Mouse (Mus musculus) intestine, postnatal 0 days (tissue): Measurements from ENCODE around the gene Oat. TPM values are rescaled to one million over a fixed set of nuclear protein-coding genes. Genes with fewer than 3 reads are reported as not detected.

Experiments
- ATAC-seq: fragments of 200-750 bp; cut with Nextera tagmentation; 2 replicates; pipeline ENCODE4 v1.8.0; 2017; ENCODE audit warnings: mild to moderate bottlenecking, moderate TSS enrichment, moderate library complexity
- H3K27ac ChIP-seq: fragments of 300-500 bp; sonication (generic); 2 replicates; pipeline ENCODE4 v1.5.1; 2014; ENCODE audit warnings: mild to moderate bottlenecking, low read depth, low read length, moderate library complexity
- H3K27me3 ChIP-seq: fragments of 300-500 bp; sonication (generic); replicated peaks from 2 replicates; pipeline ENCODE4 v1.6.1; 2014; ENCODE audit warnings: low read length, mixed read lengths; ENCODE audit not compliant: control insufficient read depth, insufficient read depth
- H3K36me3 ChIP-seq: fragments of 300-500 bp; sonication (generic); 2 replicates; pipeline ENCODE4 v1.6.1; 2014; ENCODE audit warnings: mild to moderate bottlenecking, moderate library complexity; ENCODE audit not compliant: control insufficient read depth, insufficient read depth
- H3K4me1 ChIP-seq: fragments of 300-500 bp; sonication (generic); replicated peaks from 2 replicates; pipeline ENCODE4 v1.6.1; 2014; ENCODE audit warnings: antibody characterized with exemption, low read length, mixed read lengths; ENCODE audit not compliant: control insufficient read depth, insufficient read depth
- H3K4me2 ChIP-seq: fragments of 300-500 bp; sonication (generic); replicated peaks from 2 replicates; pipeline ENCODE4 v1.6.1; 2014; ENCODE audit warnings: low read depth, mild to moderate bottlenecking, moderate library complexity
- H3K4me3 ChIP-seq: fragments of 300-500 bp; sonication (generic); 2 replicates; pipeline ENCODE4 v1.5.1; 2014; ENCODE audit warnings: low read depth, low read length
- H3K9ac ChIP-seq: fragments of 300-500 bp; sonication (generic); 2 replicates; pipeline ENCODE4 v1.6.1; 2014; ENCODE audit warnings: mild to moderate bottlenecking, low read depth, low read length
- H3K9me3 ChIP-seq: fragments of 300-500 bp; sonication (generic); 2 replicates; pipeline ENCODE4 v1.6.1; 2016; ENCODE audit warnings: mixed run types; ENCODE audit not compliant: control insufficient read depth
- CTCF ChIP-seq: sonication (generic); IDR thresholded peaks from 2 replicates; pipeline ENCODE4 v1.5.1; 2016; ENCODE audit warnings: low read depth, mild to moderate bottlenecking, control low read depth, antibody characterized with exemption, moderate library complexity
- WGBS: fragments of 180-500 bp; shearing (Covaris S2); extraction: QIAGEN DNeasy Blood & Tissue Kit; methylation state at CpG from one replicate; pipeline ENCODE4 v1.1.7; 2014; 5-methylcytosine and 5-hydroxymethylcytosine counted together
- polyA plus RNA-seq: library from polyadenylated mRNA; unstranded; fragments of >200 nt; fragmentation: Nextera tagmentation; extraction: Ambion mirVana; gene quantifications from 2 replicates; pipeline ENCODE4 v1.2.1, GENCODE M21; 2015

The Oat gene
- polyA plus RNA-seq, 1 experiment from 2014 or later = 1,789 TPM

DNA sequence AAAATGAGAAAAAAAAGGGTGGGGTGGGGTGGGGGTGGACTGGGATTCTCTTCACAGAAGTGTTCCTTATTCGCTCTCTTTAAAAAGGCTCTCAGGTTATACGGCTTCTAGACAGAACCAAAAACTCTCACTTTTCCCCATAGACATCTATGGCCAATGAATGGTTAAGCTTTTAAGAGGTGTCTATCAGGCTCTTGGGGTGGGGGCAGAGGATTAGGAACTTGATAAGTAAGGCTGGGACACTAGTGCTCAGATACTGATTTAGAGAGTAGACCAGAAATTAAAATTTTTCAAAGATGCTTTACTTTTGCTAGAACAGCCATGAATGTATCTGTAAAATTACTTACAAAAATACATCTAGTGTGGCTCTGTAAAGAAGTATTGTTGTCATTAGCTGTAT lies 18.1 kb upstream of the Oat start:
- no peak overlapping the region for H3K4me2 ChIP-seq
- H3K9me3 ChIP-seq = no peaks in the 10 kb centered on the region
- WGBS = 91% methylated on average over 2 of the region's 2 CpGs
- no peaks in the 10 kb centered on the region for H3K36me3 ChIP-seq
- H3K9ac ChIP-seq = no peak overlapping the region
- H3K27me3 ChIP-seq = peaks cover 12% of the 10 kb centered on the region
- no peak for ATAC-seq
- H3K4me3 ChIP-seq = no peak overlapping the region
- H3K27ac ChIP-seq = no peak overlapping the region
- peaks cover 14% of the 10 kb centered on the region for H3K4me1 ChIP-seq
- no peak for TF ChIP-seq CTCF

DNA sequence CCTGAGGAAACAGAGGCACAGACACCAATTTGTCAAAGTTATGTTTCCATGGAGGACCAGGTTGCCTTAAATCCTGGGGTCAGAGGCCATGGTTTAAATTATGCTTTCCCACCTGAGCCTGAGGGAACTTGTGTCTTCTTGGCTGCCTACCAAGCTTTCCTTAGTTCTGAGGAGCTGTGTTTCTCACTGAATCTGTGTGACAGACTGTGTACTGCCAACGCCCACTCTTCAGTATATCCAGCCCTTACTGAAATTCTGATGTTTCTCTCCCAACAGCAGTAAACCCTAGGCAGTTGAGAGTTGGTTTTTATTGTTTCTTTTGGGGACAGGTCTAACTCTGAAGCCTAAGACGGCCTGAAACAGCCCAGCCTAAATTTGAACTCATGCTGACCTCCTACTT lies 17.6 kb upstream of the Oat start:
- no peaks in the 10 kb centered on the region for H3K36me3 ChIP-seq
- H3K4me1 ChIP-seq = peaks cover 10% of the 10 kb centered on the region; the same call in 1 of the 2 replicates
- no peak for ATAC-seq
- H3K9ac ChIP-seq = no peak overlapping the region
- TF ChIP-seq CTCF = no peak
- WGBS = 64% methylated on average over 2 of the region's 2 CpGs
- peaks cover 7% of the 10 kb centered on the region for H3K27me3 ChIP-seq
- H3K27ac ChIP-seq = no peak overlapping the region
- no peak overlapping the region for H3K4me2 ChIP-seq
- H3K9me3 ChIP-seq = no peaks in the 10 kb centered on the region
- no peak overlapping the region for H3K4me3 ChIP-seq

DNA sequence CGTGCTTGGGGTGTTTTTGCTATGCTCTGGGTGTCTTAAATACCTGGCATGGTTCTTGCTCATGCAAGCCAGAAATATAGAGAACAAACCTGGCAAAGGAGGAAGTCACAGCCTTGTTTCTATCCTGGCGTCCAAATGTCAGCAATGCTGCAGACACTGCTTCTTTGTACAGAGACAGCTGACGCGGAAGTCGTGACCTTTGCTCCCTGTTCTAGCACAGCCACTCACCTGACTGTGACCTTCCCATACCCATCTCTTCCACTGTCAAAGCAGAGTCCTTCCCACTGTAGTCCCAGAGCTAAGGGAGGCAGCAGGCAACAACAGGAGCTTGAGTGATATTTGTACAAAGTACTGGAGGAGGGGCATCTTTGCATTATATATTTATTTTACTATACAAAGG lies 13.4 kb upstream of the Oat start:
- peak; percentile 60 for ATAC-seq
- Histone ChIP-seq H3K9me3 (no peaks in the 10 kb centered on the region), H3K4me3 (no peak overlapping the region), H3K27me3 (no peaks in the 10 kb centered on the region), H3K4me2 (peak overlapping the region; percentile 2; the same call in 1 of the 2 replicates), H3K27ac (peak overlapping the region; percentile 68), H3K4me1 (0 out of 2 replicates have a peak, but pooled peaks cover 3% of the 10 kb centered on the region), H3K36me3 (no peaks in the 10 kb centered on the region), H3K9ac (no peak overlapping the region)
- 33% methylated on average over 5 of the region's 5 CpGs for WGBS
- no peak for TF ChIP-seq CTCF

DNA sequence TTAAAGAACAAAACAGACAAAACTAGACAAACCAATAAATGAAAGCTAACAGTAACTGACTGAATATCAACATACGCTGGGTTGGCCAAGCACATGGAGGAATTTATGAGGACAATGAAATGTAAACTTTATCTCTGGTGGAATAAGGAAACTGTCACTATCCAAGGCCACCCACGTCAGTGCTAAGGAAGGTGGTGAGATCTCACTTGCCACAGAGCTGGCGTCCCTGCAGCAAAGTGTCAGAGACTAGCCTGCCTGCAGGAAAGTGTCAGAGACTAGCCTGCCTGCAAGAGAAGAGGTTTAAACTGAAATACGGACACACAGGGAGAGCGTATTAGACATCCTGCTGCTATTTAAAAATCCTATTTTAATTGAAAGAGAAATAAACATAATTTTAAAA lies 11.0 kb upstream of the Oat start:
- 20% methylated on average over 5 of the region's 5 CpGs for WGBS
- no peak overlapping the region for H3K4me3 ChIP-seq
- no peaks in the 10 kb centered on the region for H3K27me3 ChIP-seq
- 0 out of 2 replicates have a peak, but pooled peaks cover 8% of the 10 kb centered on the region for H3K4me1 ChIP-seq
- H3K27ac ChIP-seq = peak overlapping the region; percentile 76
- H3K36me3 ChIP-seq = no peaks in the 10 kb centered on the region
- H3K9me3 ChIP-seq = no peaks in the 10 kb centered on the region
- no peak for TF ChIP-seq CTCF
- peak; percentile 67 for ATAC-seq
- peak overlapping the region; percentile 25 for H3K4me2 ChIP-seq
- H3K9ac ChIP-seq = no peak overlapping the region

DNA sequence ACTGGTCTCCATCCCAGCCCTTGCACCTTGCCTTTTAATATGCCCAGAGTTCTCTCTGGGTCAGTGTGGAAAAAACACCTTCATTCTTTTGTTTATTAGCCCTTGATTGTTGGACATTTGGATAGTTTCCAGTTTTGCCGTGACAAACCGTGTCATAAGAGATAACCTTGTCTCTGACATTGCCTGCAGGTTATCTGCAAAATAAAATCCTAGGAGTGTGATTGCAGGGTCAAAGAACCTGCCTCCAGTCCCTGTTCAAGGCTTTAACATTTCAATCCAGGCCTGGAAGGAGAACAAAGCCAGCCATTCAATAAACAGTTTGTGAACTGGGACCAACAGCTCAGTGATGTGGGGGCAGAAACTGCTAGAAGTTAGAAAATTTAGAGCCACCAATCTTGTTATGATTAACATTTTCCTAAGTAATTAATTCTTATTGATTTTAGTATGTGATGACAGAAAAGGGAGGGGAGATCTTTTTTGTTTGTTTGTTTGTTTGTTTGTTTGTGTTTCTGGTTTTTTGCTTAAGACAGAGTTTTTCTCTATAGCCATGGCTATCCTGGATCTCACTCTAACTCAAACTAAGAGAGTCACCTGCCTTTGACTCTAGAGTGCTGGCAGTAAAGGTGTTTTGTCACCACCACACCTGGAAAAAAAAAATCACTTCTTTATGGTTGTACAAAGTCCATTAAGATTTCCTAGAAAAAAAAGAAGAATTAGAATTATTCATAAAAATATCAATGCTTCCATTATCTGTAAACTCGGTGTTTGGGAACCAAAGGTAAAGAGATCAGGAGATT lies 9.7 kb upstream of the Oat start:
- H3K27ac ChIP-seq = peak overlapping the region; percentile 76
- 27% methylated on average over 3 of the region's 3 CpGs for WGBS
- H3K4me3 ChIP-seq = no peak overlapping the region
- 0 out of 2 replicates have a peak, but pooled peaks cover 8% of the 10 kb centered on the region for H3K4me1 ChIP-seq
- ATAC-seq = peak; percentile 74
- no peaks in the 10 kb centered on the region for H3K9me3 ChIP-seq
- no peak for TF ChIP-seq CTCF
- no peaks in the 10 kb centered on the region for H3K36me3 ChIP-seq
- H3K9ac ChIP-seq = no peak overlapping the region
- no peaks in the 10 kb centered on the region for H3K27me3 ChIP-seq
- no peak overlapping the region; the same call in 1 of the 2 replicates for H3K4me2 ChIP-seq

DNA sequence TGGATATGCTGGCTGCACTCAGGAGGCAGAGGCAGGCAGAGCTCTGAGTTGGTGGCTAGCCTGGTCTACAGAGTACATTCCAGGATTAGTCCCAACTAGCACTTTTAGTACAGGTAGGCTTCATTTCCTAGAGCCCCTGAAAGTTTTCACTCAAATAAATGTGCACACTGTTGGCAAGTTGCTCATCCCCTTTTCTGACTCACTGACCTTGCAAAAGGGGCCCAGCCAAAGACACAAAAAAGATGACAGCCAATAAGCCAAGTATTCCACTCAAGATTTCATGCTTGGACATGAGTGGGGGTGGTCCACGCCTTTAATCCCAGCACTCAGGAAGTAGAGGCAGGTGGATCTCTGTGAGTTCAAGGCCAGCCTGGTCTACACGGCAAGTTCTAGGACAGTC lies 5.2 kb upstream of the Oat start:
- WGBS = 63% methylated on average over 2 of the region's 2 CpGs
- H3K9ac ChIP-seq = no peak overlapping the region
- no peak overlapping the region for H3K4me3 ChIP-seq
- no peaks in the 10 kb centered on the region for H3K27me3 ChIP-seq
- ATAC-seq = no peak
- H3K27ac ChIP-seq = peak overlapping the region; percentile 62
- H3K4me1 ChIP-seq = 0 out of 2 replicates have a peak, but pooled peaks cover 12% of the 10 kb centered on the region
- H3K4me2 ChIP-seq = no peak overlapping the region
- no peaks in the 10 kb centered on the region for H3K36me3 ChIP-seq
- TF ChIP-seq CTCF = no peak
- H3K9me3 ChIP-seq = no peaks in the 10 kb centered on the region
